Mouse (Mus musculus) cerebellum, postnatal 14 days (tissue): ENCODE measurements around the gene Grb10.
A peak's percentile ranks its signal among the peaks of the same experiment; 100 is the strongest.

Experiments used
- DNase-seq, 2 experiments: peaks; one replicate each; pipeline ENCODE4 v3.0.0; 2021; ENCODE audit warnings: mixed read lengths in 2 of 2

Gene Grb10

DNA sequence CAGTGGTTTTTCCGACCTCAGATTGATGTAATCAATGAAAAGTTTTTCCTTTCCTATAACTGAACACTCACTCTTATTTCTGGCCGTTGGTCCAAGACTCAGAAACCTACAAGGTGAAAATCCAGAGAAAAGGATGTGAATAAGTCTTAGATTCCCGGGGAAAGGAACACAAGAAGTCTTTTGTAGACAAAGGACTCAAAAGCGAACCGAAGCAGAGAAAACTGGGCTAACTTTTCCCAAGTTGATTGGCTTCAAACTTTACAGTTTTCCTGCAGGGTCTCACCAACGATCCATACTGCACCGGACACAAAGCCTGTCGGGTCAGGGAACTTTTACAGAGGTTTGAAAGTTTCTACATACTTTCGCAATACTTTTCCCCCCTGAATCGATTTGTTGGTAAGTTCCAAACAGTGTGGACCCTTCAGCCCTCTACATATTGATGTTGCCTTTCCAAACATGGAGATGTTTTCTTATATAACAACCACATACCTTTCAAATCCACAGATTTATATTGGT is at the start of gene Grb10:
Gene Grb10 (minus strand): TSS at position 214 of the 516 bp plus-strand sequence.
- no peak for DNase-seq

DNA sequence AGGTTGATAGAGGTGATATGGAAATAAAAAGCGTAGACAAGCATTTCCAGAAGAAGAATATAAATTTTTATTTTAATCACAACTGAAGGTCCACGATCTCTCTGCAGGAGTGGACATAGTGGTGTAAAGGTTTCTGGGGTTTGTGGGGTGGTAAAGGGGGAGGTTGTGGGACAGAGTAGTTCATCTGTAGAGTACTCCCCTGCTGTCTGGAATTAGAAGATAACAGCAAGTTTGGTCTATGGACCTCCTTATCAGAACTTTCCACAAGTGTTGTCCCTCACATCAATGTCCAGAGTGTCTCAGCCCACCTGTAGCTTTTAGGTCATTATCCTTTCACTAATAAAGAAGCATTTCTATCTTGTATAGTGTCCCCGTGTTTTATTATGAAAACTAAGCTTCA is 43.2 kb upstream of the Grb10 start:
- no peak for DNase-seq

DNA sequence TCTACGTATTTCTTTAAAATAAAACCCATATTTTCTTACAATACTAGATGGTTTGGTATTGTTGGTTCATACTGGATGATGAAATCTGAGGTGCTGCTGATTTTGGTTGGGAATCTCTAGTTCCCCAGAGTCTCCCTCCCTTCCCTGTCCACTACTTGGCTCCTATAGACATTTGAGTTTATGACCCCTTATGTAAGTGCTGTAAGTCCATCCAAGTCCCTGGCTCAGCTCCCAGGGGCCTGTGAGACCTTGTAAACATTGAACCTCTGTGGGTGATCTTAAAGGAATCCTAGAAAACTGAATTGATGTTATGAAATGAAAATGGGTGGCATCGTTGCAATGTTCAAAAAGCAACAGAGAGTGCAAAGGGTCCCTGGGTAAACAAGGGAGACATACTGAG is 40.7 kb upstream of the Grb10 start:
- no peak for DNase-seq

DNA sequence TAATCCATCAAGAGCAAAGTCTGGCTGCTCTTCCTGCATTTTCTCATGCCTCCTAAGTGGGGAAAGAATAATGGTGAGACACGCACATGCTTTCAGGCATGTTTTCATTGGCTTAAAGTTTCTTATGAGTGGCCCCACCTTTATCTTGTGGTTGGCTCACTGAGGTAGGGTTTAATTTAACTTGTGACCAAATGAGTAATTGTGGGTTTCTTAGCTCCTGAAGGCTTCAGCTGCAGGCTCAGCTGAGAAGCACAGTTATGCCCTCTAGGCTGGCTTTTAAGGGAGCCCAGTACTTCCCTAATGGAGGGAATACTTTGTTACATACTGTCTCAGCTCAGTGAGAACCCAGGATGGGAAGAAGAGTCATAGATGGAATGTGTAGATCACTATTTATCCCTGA is 37.0 kb upstream of the Grb10 start:
- DNase-seq: no peak

DNA sequence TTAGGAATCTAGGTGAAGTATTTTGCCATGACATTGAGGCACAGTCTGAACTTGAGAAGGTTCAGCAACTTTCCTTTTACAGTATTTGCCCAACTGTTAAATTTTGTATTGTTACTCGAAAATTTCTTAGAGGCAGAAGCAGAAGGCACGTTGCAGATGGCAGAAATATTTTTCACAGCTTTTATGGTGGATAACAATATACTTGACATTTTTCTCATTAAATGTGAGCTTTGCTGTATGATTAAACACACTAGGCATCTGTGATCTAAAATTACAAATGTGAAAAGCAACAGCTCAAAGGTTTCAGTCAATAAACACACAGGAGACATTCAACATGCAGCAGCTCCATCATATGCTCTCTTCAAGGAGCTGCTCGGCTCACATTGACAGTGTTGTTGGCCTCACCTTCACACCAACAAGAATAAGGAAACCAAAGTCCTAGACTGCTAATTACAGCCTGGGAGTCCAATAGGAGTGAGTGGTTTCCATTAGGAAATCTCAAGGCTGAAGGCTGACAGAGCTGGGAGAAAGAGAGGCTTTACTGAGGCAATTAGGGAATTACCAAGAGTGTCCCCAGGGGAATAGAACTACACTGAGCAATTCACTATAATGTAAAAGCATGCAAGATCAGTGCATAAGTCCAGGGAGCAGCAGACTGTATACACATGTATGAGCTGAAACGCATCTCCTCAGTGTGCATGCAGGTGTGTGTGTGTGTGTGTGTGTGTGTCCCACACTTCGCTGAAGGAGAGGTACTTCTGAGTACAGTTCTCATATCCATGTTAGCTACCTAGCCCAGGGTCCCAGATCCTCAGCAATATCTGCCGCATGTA is 35.1 kb upstream of the Grb10 start:
- DNase-seq: no peak

DNA sequence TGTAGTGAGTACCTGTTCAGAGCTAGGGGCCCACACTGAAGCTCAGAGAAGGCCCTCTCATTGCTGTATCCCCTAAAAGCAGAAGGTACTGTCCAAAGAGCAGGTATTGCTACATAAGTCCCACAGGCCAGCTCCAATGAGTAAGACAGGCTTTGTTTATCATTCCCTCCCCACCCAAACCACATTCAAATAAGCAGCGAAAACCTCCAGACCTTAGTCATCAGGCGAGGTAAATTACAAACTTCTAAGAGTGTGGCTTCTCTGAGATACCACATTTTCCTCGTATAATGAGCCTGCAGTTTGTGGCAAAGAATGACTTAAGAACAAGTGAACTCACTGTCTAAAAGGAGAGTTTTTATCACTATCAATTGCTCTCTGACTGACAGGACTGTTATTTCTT is 33.8 kb upstream of the Grb10 start:
- no peak for DNase-seq

DNA sequence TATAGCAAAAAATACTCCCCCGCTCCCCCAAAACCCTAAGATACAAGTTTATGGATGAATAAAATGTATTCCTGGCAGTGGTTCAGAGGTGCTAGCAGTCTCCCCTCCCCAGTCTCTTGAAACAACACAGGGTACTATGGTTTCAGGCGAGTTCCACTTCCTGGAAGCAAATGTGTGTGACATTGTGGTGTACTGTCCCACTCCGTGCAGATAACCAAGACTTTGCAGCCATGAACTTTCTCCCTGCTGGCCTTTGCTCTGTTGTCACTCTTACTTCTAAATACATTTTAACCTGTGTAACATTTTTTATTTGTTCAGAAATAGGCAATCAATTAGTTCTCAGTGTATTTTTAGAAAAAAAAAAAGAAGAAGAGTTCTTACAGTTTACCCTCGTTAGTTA is 20.5 kb upstream of the Grb10 start:
- DNase-seq: no peak

DNA sequence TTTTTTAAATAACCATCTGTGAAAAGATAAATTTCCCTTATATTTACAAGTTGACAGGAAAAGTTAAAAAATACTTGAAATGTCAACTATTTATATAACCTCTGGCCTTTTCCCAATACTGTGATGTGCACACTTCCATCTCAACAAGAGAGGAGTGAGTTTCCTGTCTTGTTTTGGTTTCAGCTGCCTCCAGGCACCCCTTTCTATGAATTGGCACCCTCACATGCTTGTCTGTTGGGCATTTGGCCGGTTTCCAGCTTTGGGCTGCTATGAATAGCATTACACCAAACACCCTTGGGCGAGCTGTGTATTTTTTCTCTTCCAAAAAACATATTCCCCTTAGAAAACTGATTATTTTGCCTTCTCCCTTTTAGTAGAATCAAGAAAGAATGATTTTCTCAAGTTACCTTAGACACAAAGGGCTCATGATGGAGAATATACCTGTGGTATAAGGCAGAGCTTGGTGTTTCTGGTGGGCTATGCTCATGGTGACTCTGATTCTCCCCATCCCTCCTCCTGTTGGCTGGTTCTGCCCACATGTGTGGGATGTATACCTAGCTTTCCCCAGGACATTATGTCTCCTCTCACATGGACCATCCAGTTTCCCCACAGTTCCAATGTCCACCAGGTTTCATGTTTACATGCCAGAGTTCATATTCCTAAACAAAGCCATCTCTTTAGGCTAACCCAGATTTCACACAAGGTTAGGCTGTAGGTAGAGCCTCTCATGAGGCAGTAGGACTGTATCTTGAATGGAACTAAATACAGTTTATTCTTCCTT is 10.3 kb upstream of the Grb10 start:
- DNase-seq: peak; percentile 69 to 74

DNA sequence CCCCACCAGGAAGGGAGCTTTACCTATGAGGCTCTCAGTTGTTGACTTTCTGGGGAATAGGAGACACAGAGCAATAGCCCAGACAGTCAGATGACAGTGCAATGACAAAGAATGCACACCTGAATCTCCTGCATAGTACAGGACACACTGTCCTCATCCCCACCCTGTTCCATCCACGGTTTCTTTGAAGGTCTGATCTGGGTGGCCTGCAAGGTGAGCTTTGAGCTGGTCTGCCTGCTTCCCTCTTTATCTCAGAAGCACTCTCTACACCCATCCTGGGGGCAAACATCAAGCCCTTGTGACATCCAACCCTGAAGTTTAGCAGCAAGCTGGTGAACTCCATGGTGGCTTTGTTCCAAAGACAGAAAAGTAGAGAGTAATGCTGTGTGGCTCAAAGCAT is 9.7 kb upstream of the Grb10 start:
- no peak for DNase-seq

DNA sequence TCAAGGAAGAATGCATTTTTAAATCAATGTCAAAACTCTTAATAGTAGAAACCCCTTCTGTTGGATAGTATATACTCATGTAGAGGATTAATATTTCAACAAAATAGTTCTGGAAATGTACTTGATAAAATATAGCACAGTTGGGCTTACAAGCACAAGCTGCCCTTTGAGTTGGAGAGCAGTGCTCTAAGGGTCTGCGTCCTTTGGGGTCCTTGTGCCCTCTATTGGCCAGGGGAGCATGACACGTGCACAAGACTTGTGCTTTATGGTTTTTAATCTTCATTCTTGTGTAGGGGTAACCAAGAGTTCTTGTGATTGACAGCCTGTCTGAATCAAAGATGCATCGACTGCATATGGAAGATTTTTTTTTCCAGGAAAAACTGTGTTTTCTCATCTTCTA is 5.8 kb upstream of the Grb10 start:
- no peak for DNase-seq

DNA sequence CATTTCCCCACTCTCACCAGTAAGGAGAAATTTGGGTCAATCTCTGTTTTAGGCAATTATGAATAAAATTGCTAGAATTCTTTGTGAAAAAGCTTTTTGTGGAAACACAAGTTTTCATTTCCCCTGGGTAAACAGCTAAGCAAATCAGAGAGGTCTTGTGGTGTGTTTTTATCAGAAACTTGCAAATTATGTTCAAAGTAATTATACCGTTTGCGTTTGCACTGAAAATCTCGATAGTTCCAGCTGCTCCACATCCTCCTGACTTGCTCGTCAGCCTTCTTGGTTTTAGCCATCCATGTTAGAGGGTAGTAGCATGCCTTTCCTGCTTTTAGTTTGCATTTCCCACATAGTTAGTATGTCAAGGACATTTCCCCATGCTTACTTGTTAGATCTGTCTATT is 3.3 kb upstream of the Grb10 start:
- no peak for DNase-seq

DNA sequence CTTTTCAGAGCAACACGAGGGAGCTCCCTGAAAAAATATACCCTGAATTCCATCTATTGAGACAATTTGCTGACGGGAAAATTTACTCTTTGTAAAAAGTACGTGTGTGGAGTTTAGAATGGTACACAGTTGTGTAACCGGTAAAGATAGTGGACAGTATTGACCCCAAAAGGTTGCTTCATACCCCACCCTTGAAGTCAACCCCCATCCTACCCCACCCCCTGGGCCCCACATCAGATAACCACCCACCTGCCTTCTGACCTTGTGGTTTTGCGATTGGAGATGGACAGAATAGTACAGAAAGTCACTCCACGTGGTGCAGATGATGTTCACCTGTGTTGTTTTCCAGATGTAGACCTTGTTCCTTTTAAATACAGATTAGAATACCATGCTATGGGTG is 2.9 kb upstream of the Grb10 start:
- DNase-seq: no peak

DNA sequence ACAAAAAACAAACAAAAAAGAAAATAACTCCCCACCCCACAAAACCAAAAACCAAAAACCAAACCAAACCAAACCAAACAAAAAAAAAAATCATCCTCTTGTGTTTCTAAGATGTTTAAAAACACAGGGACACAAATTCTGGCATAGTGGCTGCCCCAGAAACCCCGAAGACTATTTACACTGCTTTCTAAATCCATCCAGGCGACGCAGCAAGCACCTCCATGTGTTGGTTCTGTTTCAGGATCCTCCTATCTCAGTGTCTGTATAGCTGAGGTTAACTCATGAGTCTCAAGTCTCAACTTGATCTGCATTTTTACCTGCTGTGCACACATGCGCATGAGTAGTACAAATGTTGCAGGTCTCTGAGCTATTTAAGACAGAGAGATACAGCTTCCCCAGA is 1.9 kb upstream of the Grb10 start:
- no peak for DNase-seq

DNA sequence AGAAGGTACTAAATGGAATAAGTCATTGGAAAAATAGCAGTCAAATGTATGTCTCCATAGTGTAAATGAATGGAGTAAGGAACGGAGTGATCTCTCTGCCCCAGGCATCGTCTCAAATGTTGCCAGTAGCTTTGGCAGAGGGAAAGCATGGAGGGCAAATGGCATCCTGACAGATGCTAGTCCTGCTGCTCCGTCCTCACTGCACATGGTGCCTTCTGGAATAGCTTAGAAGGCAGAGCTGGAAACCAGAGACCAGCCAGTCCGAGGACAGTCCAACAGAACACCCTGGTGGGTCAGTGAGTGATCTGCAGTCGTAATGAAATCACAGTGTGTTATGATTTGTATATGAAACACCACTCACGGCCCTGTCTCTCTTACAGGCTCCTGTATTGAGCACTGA is 1.3 kb upstream of the Grb10 start:
- DNase-seq: peak; percentile 46 to 50

DNA sequence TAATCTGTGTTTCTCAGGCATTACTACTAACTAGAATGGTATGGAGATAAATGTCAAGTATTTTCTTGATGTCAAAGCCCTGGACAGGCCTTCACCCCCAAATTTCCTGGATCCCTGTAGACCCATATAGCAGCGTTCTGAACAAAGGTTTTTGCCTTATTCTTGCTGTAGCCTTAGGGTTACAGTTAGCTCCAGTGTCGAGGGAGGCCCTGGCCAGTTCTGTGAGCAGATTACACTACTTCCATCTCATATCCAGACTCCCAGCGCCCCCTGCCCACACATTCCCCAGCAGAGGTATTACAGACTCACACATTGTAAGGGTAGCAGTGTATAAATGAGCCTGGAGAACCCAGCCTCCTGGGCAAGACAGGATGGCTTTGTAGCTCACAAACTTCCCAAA is 615 bp upstream of the Grb10 start:
- DNase-seq: no peak

DNA sequence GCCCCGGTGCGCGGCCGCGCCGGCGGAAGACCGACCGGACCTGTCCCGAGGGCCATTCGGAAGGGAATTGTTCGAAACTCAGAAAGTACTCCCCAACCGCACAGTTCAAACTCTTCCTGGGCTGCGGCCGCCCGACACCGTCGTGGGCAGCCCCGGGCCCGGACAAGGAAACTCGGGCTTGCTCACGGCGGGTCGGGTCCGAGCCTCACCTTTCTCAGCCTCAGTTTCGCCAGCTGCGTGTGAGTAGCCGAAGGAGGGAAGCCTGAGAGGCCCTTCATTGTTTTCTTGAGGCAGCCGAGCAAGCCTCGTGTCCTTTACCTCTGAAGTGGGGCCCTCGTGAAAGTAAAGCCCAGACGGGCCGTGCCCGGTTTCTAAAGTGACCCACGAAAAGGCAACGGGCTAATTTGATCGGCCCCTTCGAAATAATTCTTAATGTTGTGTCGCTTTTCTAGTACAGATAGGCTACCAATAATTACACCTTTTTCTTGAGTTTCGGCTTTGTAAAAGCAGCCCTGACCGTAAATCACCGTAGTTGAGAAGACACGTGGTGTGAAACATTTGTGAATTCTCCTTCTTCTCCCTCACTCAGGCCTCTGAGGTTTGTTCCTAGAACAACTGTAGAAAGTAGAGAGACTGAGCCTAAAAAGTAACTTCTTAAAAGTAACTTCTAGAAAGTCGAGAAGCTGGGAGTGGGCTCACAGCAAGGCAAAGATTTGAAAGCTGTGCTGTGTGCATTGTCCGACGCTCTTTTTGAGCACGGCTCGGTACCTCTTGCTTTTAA is 604 bp downstream of the Grb10 start:
- no peak for DNase-seq

DNA sequence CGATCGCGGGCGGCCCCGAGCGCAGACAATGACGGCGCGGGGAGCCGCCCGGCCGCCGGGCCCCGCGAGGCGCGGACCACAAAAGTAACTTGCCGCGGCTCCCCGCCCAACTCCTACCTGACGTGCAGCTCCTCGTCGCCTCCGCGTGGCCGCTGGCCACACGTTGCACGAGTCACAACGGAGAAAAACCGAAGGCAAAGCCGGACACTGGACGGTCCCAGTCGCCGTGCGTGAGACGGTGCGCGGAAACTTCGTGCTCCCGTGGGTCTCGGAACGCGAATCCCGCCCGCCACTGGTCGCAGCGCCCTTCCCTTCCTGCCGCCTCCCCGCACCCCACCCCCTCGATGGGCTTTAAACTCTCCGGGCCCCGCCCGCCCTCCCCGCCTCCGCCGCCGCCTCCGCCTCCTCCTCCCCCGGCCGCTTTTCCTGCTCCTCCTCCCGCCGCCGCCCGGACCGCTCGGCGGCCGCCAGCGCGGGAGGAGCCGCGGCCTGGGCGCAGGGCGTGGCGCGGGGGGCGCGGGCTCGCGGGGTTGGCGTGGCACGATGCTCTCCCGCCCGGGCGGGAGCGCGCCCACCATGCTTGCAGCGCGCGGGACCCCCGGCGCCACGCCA is 1.3 kb downstream of the Grb10 start:
- peak in 1 of 2 experiments; percentile 17 for DNase-seq

DNA sequence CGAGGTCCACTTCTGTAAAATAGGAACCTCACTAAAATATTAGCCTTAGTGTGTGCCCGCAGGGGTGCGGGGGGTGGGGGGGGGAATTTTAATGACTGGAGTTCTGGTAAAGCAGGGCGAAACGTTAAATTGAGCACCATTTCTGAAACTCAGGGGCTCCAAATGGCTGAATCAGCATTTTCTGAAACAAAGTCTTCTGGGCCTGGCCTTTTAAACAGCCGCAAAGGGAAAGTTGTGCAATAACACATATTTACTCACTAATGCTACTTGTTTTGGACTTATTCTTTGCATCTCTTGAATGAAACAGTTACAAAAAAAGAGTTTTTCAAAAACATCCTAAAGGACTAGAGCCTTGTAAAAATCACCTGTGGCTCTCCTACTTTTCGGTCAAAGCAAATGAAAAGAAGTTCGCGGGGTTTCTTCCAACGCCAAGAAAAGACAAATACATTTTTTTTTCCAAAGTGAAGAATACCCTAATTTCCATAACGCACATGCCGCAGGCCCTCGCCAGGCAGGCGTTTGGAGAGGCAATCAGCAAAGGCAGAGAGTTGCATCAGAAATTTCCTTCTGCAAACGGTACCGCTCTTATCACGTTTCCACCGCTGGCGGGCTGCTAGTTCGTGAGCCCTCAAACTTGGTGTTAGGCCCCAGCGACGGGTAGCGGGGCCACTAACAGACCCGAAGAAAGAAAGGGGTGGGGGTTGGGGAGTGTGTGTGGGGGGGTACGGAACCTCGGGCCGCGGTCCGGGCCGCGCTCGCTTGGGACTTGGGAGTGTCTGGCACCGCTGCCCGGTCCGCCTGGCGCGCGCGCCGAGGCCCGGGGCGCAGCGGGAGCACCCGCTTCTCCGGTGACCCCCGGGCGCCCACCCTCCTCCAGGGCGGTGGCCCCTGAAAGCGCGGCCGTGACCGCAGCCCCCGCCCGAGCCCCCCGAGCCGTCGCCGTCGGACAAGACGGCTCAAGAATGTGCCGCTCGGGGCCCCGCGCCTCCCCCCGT is 2.3 kb downstream of the Grb10 start:
- no peak for DNase-seq

DNA sequence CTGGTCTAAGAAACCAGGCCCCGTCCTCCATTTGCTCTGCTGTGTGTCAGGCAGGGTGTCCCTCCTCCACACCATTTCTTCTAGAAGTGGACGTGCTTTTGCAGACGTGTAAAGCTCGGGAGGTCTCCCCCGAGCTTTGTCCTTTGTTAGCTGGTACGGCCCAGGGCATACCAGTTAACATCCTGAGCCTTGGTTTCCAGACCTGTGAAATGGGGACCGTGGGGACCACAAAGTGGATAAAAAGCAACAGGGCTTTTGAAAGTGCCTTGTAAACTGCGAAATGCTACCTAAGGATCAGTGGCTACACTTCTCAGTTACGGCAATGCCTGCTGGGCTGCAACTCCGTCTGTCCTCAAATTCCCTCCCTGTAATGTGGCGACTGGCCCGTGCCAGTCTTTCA is 3.2 kb downstream of the Grb10 start:
- DNase-seq: no peak

DNA sequence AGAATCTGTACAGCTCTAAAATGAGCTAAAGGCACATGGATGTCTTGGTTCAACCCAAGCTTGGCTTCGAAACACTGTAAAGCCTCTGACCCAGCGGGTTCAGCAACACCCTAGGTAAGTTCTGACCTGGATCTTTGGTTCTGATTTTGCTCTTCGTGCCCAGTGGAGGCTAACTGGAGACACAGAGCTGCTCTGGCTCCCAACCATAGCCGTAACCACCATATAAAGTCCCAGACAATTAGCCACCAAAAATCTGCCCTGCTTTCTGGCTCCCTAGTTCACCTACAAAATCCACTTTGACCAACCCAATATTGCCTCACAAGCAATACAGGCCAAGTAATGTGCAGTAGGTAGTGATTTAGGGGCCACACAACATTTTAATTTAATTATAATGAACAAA is 3.7 kb downstream of the Grb10 start:
- DNase-seq: no peak

DNA sequence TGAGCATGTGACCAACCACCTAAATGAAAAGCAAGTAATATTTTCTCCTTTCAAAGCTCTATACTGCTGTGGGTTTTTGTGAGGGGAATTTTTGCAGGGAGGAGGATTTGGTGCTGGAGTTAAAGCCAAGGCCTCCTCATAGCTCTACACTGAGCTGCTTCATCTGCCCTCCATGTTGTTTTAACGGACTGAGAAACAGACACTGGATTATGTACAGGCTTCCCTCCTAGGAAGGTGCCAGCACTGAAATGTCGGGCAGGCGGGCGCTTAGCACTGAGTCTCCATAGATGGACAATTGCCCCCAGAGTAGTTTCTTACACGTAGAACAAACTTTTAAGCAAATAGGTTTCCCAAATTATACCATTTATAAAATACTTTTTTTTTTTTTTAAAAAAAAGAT is 4.1 kb downstream of the Grb10 start:
- DNase-seq: no peak

DNA sequence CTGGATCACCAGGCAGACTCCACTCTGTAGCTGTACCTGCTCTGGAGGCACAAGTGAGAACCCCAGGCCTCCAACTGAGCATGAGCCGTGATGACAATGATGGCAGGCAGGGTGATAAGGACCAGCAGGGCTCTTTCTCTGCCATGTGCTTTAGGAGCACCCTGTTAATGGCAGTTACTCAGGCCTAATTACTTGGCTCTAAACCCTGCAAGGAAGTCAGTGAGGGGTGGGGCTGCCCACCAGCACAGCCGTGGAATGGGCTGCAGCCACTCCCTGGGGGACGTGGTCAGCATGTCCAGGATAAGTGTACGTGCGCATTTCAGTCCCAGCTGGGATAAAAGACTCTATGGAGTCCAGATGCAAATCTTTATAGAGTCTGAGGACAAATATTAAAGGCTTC is 5.7 kb downstream of the Grb10 start:
- DNase-seq: no peak
